Mouse (Mus musculus): ENCODE measurements around the gene Hs6st2.
A peak's percentile ranks its signal among the peaks of the same experiment; 100 is the strongest.

Gene Hs6st2

DNA sequence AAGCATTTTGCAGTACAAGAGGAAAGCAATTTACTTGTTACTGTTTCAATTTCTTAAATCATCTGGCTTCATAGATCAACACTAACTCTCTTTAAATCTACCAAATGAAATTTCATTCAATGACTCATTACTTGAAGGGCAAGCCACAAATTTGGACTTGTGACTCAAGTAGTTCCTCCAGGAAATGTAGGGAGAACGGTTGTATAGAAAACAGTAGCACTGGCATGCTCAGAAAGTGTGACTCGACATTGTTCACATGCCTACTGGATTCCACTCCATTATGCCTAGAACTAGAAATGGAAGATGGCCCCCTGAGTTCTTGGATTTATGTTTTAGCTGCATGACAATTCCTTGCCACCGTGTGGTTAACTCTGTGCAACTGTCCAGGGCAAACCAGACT is 100.0 kb downstream of the Hs6st2 start:
- no peak for DNase-seq

DNA sequence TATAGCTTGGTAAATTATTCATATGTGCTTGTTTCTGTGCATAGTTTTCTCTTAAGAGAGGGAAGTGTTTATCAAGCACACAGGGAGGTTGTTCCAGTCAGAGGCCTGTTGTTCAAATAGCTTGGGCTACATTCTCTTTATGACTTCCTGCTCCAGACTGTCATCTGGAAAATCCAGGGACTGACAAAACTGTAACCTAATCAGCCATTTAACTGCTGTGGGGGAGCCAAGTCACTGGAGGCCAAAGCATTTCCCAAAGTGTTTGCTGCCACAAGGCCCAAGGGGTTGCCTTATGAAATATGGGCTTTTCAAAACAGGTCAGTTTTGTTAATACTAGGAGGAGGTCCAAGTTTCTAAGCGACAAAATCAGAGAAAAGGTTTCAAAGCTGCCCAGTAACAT is 119.8 kb downstream of the Hs6st2 start:
- DNase-seq, result no peak

- DNase-seq, result no peak
Measured at GRCm38 (mm10) chrX:51539626-51540025, 142.0 kb downstream of the Hs6st2 start.

DNA sequence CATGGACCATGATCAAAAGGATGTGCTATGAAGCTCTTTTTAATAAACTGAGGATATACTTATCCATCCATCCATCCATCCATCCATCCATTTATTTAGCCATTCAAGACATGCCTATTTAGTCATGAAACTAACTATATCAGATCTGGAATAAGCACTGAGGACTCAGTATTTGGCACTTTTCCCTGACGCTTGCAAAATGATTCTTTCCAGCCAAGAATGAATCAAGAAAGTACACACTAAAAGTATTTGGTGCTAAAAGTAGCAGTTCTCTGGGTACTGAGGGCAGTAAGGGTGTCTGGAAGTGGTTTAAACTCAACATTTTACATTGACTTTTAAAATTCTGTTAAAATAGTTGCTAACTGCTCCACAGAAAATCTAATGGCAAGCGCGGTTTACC is 144.6 kb downstream of the Hs6st2 start:
- DNase-seq, result peak in 1 of 2 experiments; percentile 10

- DNase-seq, result no peak
Measured at GRCm38 (mm10) chrX:51535226-51535625, 146.4 kb downstream of the Hs6st2 start.

- no peak for DNase-seq
Measured at GRCm38 (mm10) chrX:51531136-51531535, 150.5 kb downstream of the Hs6st2 start.

DNA sequence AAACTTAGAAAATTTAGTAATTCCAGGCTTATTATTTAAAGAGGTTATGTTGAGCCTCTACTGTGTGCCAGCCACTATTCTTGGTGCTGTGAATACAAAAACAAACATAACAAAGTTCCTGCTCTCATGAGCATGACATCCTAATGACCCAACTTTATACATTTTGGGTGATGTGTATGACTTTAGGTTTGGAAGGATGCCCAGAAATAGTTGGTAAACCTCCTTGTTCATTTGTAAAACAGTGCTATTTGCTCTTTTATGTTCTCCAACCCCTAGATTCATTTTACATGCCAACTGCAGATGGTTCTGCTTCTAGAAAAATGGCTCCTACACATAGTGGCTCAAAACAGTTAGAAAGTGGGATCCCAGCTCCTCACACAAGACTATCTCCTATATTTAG is 153.1 kb downstream of the Hs6st2 start:
- DNase-seq, result no peak

DNA sequence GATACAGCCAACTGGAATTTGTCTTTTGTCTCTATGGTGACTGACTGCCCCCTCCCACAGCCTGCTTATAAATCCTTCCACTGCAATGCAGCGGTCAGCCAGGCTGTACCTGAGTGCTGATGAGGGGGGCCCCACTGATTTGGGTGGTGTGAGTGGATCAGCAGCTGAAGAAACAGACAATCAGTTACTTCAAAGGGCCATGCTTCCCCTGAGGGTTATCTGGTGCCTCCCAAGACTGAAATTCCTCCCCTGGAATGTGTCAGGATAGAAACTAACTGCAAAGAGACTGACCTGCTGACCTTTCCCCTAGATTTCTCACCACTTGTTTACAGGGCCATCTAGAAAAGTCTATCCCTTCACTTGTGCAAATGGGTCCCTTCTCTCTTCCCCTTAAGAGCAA is 166.8 kb downstream of the Hs6st2 start:
- DNase-seq, result no peak

DNA sequence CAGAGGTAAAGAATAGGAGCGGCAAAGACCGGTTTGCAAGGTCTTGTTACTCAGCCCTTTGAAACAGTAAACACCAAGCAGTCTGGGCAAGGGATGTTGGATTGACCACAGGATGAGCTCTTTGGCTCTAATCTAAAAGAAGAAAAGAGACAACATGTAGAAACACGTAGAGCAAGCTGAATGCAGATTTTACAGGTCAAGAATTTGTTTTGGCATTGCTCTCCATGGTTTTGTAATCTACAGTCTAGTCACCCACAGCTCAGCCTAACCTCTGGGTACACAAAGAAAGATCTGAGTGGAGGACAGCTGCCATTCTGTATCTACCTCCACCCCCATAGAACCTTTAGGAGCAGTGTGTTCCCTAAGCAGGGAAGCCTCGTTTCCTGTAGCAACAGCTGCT is 175.1 kb downstream of the Hs6st2 start:
- DNase-seq, result no peak

GRCm38 (mm10) chrX:51505691-51506090 is 176.0 kb downstream of the Hs6st2 start:
- DNase-seq, result no peak

DNA sequence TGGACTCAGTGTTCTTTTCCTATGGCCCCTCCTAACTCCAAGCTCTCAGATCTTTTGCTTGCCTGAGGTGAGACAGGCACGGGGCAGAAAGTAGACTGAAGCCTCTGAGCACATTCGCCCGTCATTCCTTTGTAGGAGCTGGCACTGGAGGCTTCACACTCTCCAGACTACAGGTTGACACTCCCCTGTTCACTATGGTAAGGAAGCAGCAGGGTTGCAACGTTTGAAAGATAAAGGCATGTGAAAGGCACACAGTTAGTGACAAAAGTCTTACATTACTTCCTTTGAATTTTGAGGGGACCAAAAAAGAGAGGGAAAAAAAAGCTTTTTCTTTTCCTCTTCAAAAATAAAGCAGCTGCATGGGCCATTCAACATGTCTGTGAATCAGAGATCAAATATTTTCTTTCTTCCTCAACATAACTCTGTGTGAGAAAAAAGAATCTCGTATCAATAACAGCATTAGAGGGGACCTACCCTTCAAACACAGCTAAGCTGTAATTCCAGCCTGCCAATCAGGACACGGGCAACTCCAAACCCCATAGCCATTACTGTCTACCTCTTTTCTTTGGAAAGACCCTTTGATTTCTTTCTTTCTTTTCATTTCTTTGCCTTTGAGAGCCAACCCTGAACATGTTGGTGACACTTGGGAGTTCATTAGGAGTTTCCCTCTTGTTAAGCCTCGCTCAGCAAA is 177.7 kb downstream of the Hs6st2 start:
- DNase-seq, result no peak

DNA sequence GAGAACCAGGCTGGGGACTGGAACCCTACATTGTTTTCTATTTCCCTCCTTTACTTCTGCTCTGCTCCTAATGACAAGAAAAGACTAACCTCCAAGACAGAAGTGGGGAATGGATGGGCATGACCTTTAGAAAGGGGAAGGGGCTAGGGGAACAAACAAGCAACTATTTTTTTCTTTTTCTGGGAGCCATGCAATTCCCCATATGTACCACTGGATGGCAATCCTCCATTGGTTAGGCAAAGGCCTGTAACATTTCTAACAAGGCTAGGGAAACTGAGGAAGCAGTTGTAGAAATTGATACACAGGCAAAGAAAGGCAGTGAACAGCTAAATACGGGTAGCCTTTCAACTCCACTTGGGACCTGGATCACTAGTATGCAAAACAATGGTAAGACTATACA is 183.8 kb downstream of the Hs6st2 start:
- no peak for DNase-seq

GRCm38 (mm10) chrX:51488374-51488773 is 193.3 kb downstream of the Hs6st2 start:
- DNase-seq, result no peak

GRCm38 (mm10) chrX:51469411-51469810 is 212.2 kb downstream of the Hs6st2 start:
- DNase-seq, result no peak

DNA sequence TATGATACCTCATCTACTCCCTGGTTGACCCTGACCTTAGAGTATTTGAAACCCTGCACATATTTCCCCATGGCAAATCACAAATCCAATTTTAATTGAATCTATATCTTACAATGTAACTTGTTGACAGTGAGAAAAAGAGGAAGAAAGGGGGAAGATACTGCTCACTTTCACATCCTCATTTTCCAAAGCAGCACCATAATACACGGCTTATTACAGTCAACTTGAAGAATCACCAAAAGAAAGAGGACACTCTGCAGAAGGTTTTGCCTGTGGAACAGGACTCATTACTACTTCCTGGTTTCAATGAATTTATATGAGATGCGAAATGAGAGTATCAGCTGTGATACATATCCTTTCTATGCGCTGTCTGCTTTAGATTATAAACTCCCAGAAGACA is 220.2 kb downstream of the Hs6st2 start:
- DNase-seq, result no peak

GRCm38 (mm10) chrX:51443366-51443765 is 238.3 kb downstream of the Hs6st2 start:
- DNase-seq, result no peak

DNA sequence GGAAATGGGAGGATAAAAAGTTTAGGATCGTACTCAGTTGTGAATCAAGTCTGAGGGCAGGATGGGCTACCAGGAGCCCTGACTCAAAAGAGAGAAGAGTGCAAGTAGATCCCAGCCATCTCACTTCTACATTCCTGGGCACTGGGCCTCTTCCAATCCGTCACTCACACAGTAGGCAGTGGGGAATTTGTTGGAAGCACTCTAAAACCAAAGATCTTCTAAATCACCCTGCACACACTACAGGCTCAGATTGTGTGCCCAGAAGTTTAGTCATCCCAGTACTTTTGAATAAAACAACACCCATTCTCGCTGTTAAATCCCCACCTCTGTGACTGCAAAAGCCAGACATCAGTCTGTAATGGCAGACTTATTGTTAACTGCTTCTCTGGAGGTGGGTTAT is 249.9 kb downstream of the Hs6st2 start:
- no peak for DNase-seq

- no peak for DNase-seq
Measured at GRCm38 (mm10) chrX:51425031-51425430, 256.6 kb downstream of the Hs6st2 start.

DNA sequence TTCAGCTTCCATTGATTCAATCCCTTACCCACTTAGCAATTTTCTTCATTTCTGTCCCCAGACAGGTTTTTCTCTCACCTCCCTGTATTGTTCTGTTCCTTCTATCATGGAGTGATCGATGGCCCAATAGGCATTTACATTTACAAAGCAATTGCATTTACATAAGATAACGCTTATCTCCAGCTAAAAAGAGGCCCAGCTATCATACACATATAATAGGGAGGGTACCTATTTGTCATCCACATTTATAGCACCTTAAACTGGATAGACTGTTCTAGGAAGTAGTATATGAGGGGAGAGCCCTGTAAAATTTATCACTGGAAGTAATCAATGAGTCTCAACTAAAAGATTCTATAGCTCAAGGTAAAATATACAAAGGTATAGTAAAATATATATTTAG is 271.4 kb downstream of the Hs6st2 start:
- no peak for DNase-seq

- no peak for DNase-seq
Measured at GRCm38 (mm10) chrX:51397457-51397856, 284.2 kb downstream of the Hs6st2 start.

DNA sequence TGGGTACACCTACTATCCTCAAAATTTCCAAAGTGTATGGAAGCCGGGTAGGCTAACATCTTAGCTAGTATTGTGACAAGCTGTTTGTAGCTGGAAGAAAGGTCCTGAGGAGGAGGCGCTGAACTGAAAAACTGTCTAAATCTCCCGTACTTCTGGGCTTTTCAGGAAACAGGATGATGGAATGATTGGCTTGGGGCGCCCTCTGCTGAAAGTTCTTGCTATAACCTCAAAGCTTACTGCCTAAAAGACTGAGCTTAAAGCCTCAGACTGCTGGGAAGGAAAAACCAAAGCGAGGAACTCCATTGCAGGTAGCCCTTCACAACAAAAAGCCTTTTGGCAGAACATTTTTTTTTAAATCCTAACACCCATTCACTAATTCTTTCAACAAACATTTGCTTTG is 307.0 kb downstream of the Hs6st2 start:
- peak; percentile 36 to 63 for DNase-seq

DNA sequence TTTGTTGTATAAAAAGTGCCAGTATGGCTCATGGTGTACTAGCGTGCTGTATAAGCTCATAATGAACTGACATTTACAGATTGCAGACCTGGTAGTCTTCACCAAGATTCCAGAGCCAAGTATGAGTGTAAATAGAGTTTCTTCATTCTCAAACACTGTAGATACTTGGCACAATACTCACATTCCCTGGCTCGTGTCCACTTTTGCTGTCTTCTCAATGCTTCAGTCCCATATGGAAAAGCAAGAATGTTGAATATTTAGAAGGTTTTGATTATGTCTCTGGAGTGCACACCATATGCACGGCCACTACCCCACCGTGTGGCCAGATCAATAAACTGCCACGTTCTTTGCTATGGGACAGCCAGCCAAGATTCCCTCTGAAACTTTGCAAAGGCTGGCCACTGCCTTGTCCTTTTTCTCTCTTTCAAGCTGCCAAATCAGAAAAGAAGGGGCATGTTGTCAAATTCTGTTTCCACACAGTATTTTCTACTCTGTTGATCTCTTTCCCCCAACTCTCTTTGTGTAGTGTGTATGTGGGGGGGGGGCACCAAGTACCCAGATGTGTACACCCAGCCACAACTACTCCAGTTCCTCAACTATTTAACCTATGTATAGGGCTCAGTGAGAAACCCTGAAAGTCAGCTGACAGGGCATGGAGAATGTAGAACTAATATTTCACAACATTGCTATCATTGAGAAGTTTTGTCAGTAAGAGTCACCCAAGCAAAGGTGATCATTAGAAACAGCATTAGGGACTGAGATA is 309.0 kb downstream of the Hs6st2 start:
- peak; percentile 3 to 16 for DNase-seq

DNA sequence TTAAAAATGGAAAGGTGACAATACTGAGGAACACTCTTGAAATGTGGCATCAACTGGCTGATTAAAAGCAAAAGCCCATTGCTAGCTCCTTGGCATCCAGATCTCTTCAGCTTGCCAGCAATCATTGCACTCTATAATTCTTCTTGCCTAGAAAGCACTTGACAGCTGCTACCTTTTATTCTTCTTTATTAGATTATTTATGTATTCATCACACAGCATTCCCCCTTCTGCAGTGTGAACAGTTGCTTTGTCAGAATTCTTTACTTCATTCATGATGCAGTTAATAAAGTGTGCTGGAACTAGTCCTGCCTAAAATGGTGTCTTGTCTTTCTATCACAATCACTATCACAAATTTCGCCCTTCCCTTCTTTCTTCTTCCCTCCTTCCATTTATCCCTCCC is 332.0 kb downstream of the Hs6st2 start:
- DNase-seq, result no peak

DNA sequence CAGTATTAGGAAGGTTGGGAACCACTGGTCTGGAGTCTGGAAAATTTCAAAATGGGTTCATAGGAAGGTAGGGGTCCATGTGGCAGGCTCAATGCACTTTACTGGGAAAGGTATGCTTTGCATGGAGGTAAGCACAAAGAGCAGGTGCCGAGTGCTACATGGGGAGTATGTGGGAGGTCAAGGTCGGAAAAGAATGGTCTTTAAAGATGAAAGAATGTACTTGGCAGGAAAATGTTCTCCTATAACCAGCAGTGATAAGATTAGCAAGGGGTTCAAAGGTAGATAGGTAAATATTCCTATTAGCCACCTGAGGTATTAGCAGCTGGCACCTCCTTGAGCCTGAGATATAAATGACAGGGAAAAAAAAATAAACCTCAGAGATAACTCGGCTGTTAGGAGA is 338.1 kb downstream of the Hs6st2 start:
- DNase-seq, result no peak
